Mouse (Mus musculus) ES-E14 (cell line): ENCODE data around the gene Shroom3.

Experiments
- CHD2 ChIP-seq: IDR thresholded peaks from 2 replicates; pipeline ENCODE4 v1.6.1; 2014; ENCODE audit warnings: mild to moderate bottlenecking, low read depth, low read length, inconsistent platforms
- HCFC1 ChIP-seq: IDR thresholded peaks from 2 replicates; pipeline ENCODE4 v1.6.1; 2012; ENCODE audit warnings: low read length, inconsistent platforms, borderline replicate concordance; ENCODE audit not compliant: insufficient read depth
- MAFK ChIP-seq: IDR thresholded peaks from 2 replicates; pipeline ENCODE4 v1.6.1; 2014; ENCODE audit warnings: mild to moderate bottlenecking, low read depth, low read length, inconsistent platforms; ENCODE audit not compliant: insufficient read depth
- ZC3H11A ChIP-seq: IDR thresholded peaks from 2 replicates; pipeline ENCODE4 v1.6.1; 2012; ENCODE audit warnings: low read depth, mild to moderate bottlenecking, inconsistent platforms, low read length, borderline replicate concordance

DNA sequence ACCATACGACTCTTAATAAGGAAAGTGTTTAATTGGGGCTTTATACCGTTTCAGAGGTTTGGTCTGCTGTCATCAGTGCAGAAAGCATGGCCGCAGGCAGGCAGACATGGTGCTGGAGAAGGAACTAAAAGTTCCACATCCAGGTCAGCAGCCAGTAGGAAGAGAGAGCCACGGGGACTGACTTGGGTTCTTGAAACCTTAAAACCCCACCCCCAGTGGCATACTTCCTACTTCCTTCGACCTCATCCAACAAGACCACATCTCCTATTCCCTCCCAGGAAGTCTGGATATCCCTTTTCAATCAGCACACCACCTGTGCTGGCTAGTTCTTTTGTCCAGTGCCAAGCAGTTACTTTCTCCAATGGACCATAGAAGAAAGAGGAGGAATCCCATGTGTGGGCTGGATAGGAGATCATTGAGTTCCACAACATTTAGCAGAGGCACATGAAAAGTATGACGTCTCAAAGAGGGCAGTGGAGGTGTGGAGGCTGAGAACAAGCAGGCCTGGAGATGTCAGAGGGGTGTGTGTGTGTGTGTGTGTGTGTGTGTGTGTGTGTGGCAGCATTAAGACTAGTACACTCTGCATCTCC lies 76.0 kb downstream of the Shroom3 start:
- no peak for TF ChIP-seq HCFC1
- TF ChIP-seq CHD2: no peak
- TF ChIP-seq MAFK: no peak
- TF ChIP-seq ZC3H11A: no peak
